Mouse (Mus musculus): ENCODE results near the gene Slxl1. TPM values are rescaled to one million over a fixed set of nuclear protein-coding genes. Genes with fewer than 3 reads are reported as not detected.

Gene Slxl1
- not detected for total RNA-seq (2023)

GRCm38 (mm10) chrX:55226576-55226975 is at the start of gene Slxl1:
Slxl1 (plus strand) TSS chrX:55226876.

